Mouse (Mus musculus) embryonic fibroblast, embryonic 13.5 days (primary cell): ENCODE results near the gene Cd34.

Experiments used
- CTCF ChIP-seq: IDR thresholded peaks from 2 replicates; pipeline ENCODE4 v1.5.1; 2011; ENCODE audit warnings: mild to moderate bottlenecking, control low read depth, low read length, moderate library complexity, borderline replicate concordance; ENCODE audit not compliant: insufficient read depth
- POLR2A ChIP-seq: IDR thresholded peaks from 2 replicates; pipeline ENCODE4 v1.6.1; 2011; ENCODE audit warnings: low read depth, mild to moderate bottlenecking, control low read depth, low read length, moderate library complexity

GRCm38 (mm10) chr1:194908956-194909355, 29.7 kb upstream of the Cd34 start:
- TF ChIP-seq CTCF, result no peak
- TF ChIP-seq POLR2A, result no peak
